Mouse (Mus musculus) limb, embryonic 13.5 days (tissue): ENCODE results near the gene Hmg20a. TPM values are rescaled to one million over a fixed set of nuclear protein-coding genes. Genes with fewer than 3 reads are reported as not detected.

Experiments used
- ATAC-seq: fragments of 200-750 bp; cut with Nextera tagmentation; 2 replicates; pipeline ENCODE4 v1.8.0; 2017; ENCODE audit warnings: low read depth, moderate number of reproducible peaks, moderate TSS enrichment; ENCODE audit not compliant: low FRiP score
- H3K27ac ChIP-seq: fragments of 300-500 bp; sonication (generic); 2 replicates; pipeline ENCODE4 v1.5.1; 2015; ENCODE audit warnings: inconsistent platforms, mild to moderate bottlenecking, moderate library complexity
- H3K27me3 ChIP-seq: fragments of 300-500 bp; sonication (generic); 2 replicates; pipeline ENCODE4 v1.6.1; 2015; ENCODE audit warnings: mild to moderate bottlenecking, inconsistent platforms
- H3K36me3 ChIP-seq: fragments of 300-500 bp; sonication (generic); 2 replicates; pipeline ENCODE4 v1.6.1; 2015; ENCODE audit warnings: inconsistent platforms, mild to moderate bottlenecking, moderate library complexity
- H3K4me1 ChIP-seq: fragments of 300-500 bp; sonication (generic); 2 replicates; pipeline ENCODE4 v1.6.1; 2015; ENCODE audit warnings: inconsistent platforms
- H3K4me2 ChIP-seq: fragments of 300-500 bp; sonication (generic); replicated peaks from 2 replicates; pipeline ENCODE4 v1.6.1; 2015; ENCODE audit warnings: inconsistent platforms, mild to moderate bottlenecking, moderate library complexity
- H3K4me3 ChIP-seq: fragments of 300-500 bp; sonication (generic); 2 replicates; pipeline ENCODE4 v1.5.1; 2015; ENCODE audit warnings: moderate library complexity, mild to moderate bottlenecking, inconsistent platforms
- H3K9ac ChIP-seq: fragments of 300-500 bp; sonication (generic); 2 replicates; pipeline ENCODE4 v1.6.1; 2015; ENCODE audit warnings: mild to moderate bottlenecking, inconsistent platforms
- H3K9me3 ChIP-seq: fragments of 300-500 bp; sonication (generic); 2 replicates; pipeline ENCODE4 v1.6.1; 2016; ENCODE audit warnings: inconsistent platforms
- WGBS: fragments of 180-500 bp; shearing (Covaris S2); methylation state at CpG from one replicate; pipeline ENCODE4 v1.1.7; 2015; 5-methylcytosine and 5-hydroxymethylcytosine counted together
- polyA plus RNA-seq: library from polyadenylated mRNA; unstranded; fragments of >200 nt; fragmentation: Nextera tagmentation; extraction: Ambion mirVana; gene quantifications from 2 replicates; pipeline ENCODE4 v1.2.1, GENCODE M21; 2015

The Hmg20a gene
- polyA plus RNA-seq, 1 experiment from 2014 or later: 73.1 TPM

DNA sequence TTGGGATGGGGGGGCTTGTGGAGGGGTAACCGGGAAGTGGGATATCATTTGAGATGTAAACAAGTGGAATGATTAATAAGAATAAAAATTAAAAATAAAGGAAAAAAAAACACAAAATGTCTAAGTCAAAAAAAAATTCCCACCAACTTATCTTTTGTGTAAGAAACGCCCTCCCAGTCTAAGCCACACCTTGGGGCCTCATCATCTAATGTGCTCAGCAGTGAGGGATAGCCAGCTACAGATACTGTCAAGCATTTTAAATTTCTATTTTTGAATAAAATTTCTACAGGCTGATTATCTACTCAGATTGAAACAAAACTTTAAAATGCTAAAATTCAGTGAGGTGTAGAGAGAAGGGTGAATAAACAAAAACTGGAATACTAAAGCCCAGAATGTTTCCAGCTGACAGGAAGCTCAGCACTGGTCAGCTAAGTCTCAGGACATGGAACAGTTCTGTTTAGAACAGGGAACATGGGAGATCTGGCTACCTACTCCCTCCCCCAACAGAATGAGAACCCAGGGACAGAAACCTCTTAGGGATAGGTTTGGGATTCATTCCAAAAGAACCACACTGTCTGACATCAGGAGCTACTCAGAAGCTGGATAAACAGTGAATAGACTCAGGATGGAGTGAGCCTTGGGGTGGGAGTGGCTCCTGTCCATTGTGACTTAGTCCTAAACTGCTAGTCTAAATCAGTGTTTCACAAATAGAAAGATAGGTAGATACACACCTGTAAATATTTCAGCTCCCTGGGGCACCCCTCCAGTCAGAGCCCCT lies 34.8 kb downstream of the Hmg20a start:
- no peaks in the 10 kb centered on the region for H3K4me1 ChIP-seq
- no peaks in the 10 kb centered on the region for H3K27me3 ChIP-seq
- ATAC-seq: no peak
- H3K9me3 ChIP-seq: no peaks in the 10 kb centered on the region
- no peak overlapping the region for H3K4me3 ChIP-seq
- H3K4me2 ChIP-seq: no peak overlapping the region
- peaks cover 3% of the 10 kb centered on the region for H3K36me3 ChIP-seq
- no peak overlapping the region for H3K9ac ChIP-seq
- H3K27ac ChIP-seq: no peak overlapping the region
- 87% methylated on average over 2 of the region's 2 CpGs for WGBS

- WGBS: 86% methylated on average over 3 of the region's 3 CpGs
- Histone ChIP-seq H3K4me3 (no peak overlapping the region), H3K9me3 (no peaks in the 10 kb centered on the region)
These were observed 38.0 kb downstream of the Hmg20a start for GRCm38 (mm10) chr9:56456426-56456825.

GRCm38 (mm10) chr9:56460987-56461386 lies 42.6 kb downstream of the Hmg20a start:
- no peak for ATAC-seq
- Histone ChIP-seq H3K4me2 (no peak overlapping the region), H3K9ac (no peak overlapping the region), H3K4me3 (no peak overlapping the region), H3K27me3 (no peaks in the 10 kb centered on the region), H3K36me3 (peaks cover 5% of the 10 kb centered on the region), H3K4me1 (peaks cover 25% of the 10 kb centered on the region), H3K9me3 (no peaks in the 10 kb centered on the region), H3K27ac (no peak overlapping the region)
- WGBS: 82% methylated on average over 5 of the region's 5 CpGs

More at GRCm38 (mm10) chr9:56456426-56456825, 38.0 kb downstream of the Hmg20a start:
- Histone ChIP-seq H3K9ac (no peak overlapping the region), H3K4me1 (no peaks in the 10 kb centered on the region), H3K27ac (no peak overlapping the region), H3K36me3 (peaks cover 3% of the 10 kb centered on the region), H3K27me3 (no peaks in the 10 kb centered on the region), H3K4me2 (no peak overlapping the region)
- ATAC-seq: no peak

DNA sequence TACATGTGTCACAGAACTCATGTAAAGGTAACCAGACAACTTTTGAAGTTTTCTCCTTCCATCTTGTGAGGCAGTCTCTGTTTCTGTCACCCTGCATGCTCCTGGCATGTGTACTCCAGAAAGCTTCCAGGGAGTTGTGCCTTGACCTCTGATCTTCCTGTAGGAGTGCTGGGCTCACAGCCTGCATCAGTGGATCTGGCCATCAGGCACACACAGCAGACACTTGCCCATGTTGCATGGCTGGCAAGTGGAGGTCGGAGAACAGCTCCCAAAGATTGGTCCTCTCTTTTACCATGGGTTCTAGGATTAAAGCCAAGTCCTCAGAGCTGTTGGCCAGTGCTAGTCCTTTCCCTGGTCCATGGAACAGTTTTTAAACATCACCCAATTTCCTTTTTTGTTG lies 44.2 kb downstream of the Hmg20a start:
- Histone ChIP-seq H3K4me1 (peaks cover 41% of the 10 kb centered on the region), H3K27ac (no peak overlapping the region), H3K4me3 (no peak overlapping the region), H3K9me3 (no peaks in the 10 kb centered on the region), H3K9ac (no peak overlapping the region), H3K36me3 (0 out of 2 replicates have a peak, but pooled peaks cover 4% of the 10 kb centered on the region), H3K4me2 (no peak overlapping the region), H3K27me3 (no peaks in the 10 kb centered on the region)
- 97% methylated on average over 1 of the region's 1 CpGs for WGBS
- no peak for ATAC-seq

GRCm38 (mm10) chr9:56463046-56463445 lies 44.6 kb downstream of the Hmg20a start:
- 93% methylated on average over 2 of the region's 2 CpGs for WGBS
- Histone ChIP-seq H3K27me3 (no peaks in the 10 kb centered on the region), H3K4me2 (no peak overlapping the region), H3K27ac (no peak overlapping the region), H3K4me1 (peaks cover 43% of the 10 kb centered on the region), H3K9ac (no peak overlapping the region), H3K36me3 (0 out of 2 replicates have a peak, but pooled peaks cover 8% of the 10 kb centered on the region), H3K4me3 (no peak overlapping the region), H3K9me3 (no peaks in the 10 kb centered on the region)
- ATAC-seq: no peak

GRCm38 (mm10) chr9:56463686-56464515 lies 45.5 kb downstream of the Hmg20a start:
- WGBS: 48% methylated on average over 4 of the region's 4 CpGs
- no peaks in the 10 kb centered on the region for H3K9me3 ChIP-seq
- no peak for ATAC-seq
- no peak overlapping the region for H3K4me3 ChIP-seq
- no peak overlapping the region for H3K4me2 ChIP-seq
- H3K36me3 ChIP-seq: peaks cover 15% of the 10 kb centered on the region
- H3K27me3 ChIP-seq: no peaks in the 10 kb centered on the region
- H3K9ac ChIP-seq: no peak overlapping the region
- peaks cover 43% of the 10 kb centered on the region for H3K4me1 ChIP-seq
- H3K27ac ChIP-seq: no peak overlapping the region

- Histone ChIP-seq H3K4me3 (no peak overlapping the region), H3K9ac (no peak overlapping the region), H3K4me2 (no peak overlapping the region), H3K9me3 (no peaks in the 10 kb centered on the region), H3K36me3 (peaks cover 26% of the 10 kb centered on the region), H3K27me3 (no peaks in the 10 kb centered on the region), H3K4me1 (peaks cover 45% of the 10 kb centered on the region), H3K27ac (peak overlapping the region; percentile 10; the same call in 1 of the 2 replicates)
- ATAC-seq: no peak
- WGBS: 29% methylated on average over 23 of the region's 23 CpGs
These were observed 46.6 kb downstream of the Hmg20a start for GRCm38 (mm10) chr9:56464863-56465654.

- H3K4me1 ChIP-seq: peaks cover 50% of the 10 kb centered on the region
- WGBS: 96% methylated on average over 4 of the region's 4 CpGs
- no peaks in the 10 kb centered on the region for H3K27me3 ChIP-seq
- H3K4me2 ChIP-seq: no peak overlapping the region
- H3K9ac ChIP-seq: no peak overlapping the region
- no peak for ATAC-seq
- no peak overlapping the region for H3K4me3 ChIP-seq
- H3K9me3 ChIP-seq: no peaks in the 10 kb centered on the region
- peaks cover 26% of the 10 kb centered on the region for H3K36me3 ChIP-seq
- no peak overlapping the region for H3K27ac ChIP-seq
These were observed 47.8 kb downstream of the Hmg20a start for GRCm38 (mm10) chr9:56466251-56466650.

DNA sequence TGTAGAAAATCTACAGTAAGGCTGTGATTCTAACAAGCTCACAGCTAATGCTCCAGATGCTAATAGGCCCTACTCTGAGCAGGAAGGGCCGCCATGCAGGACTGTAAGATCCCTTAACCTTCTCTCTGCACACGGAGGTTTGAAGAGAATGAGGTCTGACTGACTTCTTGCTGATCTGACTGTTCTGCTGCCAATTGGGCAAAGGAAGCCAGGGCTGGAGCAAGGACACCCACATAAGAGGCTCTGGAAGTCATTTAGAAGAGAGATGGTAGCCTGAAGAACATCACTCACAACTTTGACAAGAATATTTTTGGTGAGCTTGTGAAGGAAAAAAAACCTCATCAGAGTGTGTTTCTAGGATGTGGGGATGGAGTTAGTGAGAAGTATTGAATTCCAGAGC lies 51.2 kb downstream of the Hmg20a start:
- WGBS: 46% methylated on average over 2 of the region's 2 CpGs
- H3K27me3 ChIP-seq: no peaks in the 10 kb centered on the region
- H3K4me3 ChIP-seq: no peak overlapping the region
- no peak overlapping the region for H3K4me2 ChIP-seq
- no peak for ATAC-seq
- peaks cover 48% of the 10 kb centered on the region for H3K36me3 ChIP-seq
- H3K4me1 ChIP-seq: peaks cover 38% of the 10 kb centered on the region
- no peaks in the 10 kb centered on the region for H3K9me3 ChIP-seq
- H3K27ac ChIP-seq: no peak overlapping the region
- no peak overlapping the region for H3K9ac ChIP-seq

DNA sequence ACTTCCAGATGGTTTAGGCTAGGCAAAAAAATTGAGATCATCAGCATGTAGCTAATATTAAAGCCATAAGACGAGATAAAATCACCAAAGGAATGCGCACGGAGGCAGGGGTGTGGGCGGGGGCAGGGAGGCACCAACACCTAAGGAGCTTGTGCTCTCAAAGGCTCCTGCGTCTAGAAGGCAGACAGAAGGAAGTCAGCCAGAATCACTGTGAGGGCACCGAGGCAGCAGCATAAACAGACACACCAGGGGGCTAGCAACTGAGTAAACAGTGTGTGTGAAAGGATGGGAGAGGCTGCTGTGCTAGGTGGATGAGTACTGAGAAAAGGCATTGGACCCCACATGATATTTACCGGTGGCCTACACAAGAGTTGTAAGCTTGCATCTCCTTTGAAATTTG lies 51.9 kb downstream of the Hmg20a start:
- H3K36me3 ChIP-seq: peaks cover 55% of the 10 kb centered on the region
- no peak overlapping the region for H3K4me3 ChIP-seq
- H3K27ac ChIP-seq: no peak overlapping the region
- H3K4me2 ChIP-seq: no peak overlapping the region
- ATAC-seq: no peak
- H3K4me1 ChIP-seq: peaks cover 32% of the 10 kb centered on the region
- no peaks in the 10 kb centered on the region for H3K9me3 ChIP-seq
- H3K27me3 ChIP-seq: no peaks in the 10 kb centered on the region
- WGBS: 25% methylated on average over 7 of the region's 7 CpGs
- no peak overlapping the region for H3K9ac ChIP-seq

DNA sequence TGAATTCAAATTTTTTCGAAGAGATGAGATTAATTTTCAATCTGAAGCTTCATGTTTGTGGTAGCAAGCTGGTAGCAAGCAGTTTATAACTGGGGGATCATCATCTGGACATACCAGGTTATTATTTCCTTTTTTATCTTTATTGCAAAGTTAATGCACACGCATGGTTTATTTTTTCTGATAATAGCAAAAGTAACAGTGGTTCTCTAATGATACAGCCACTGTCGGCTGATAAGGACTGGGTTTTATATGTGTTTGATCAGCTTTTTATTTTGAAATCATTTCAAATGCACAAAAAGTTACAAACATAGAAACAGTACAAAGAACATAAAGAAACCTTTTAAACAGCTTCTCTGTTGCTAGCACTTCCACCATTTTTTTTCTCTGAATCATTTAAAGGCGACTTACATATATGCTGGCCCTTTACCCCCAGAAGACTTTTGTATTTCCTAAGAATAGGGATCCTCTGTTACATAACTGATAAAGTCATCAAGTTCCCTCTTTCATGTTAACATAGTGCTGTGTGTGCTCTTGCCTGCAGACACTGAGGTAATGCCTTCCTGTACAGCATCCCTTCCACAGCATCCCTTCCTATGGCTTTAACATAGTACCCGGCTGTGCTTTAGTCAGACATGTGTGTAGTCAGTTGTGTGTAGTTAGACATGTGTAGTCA lies 60.7 kb downstream of the Hmg20a start:
- Histone ChIP-seq H3K4me2 (no peak overlapping the region), H3K9me3 (no peaks in the 10 kb centered on the region), H3K4me3 (no peak overlapping the region), H3K4me1 (no peaks in the 10 kb centered on the region), H3K36me3 (peaks cover 53% of the 10 kb centered on the region), H3K27ac (no peak overlapping the region), H3K27me3 (no peaks in the 10 kb centered on the region), H3K9ac (no peak overlapping the region)
- WGBS: 91% methylated on average over 5 of the region's 5 CpGs
- ATAC-seq: no peak
